Mouse (Mus musculus) brown adipose tissue, adult 24 weeks (tissue): ENCODE results near the gene A630001G21Rik. TPM values are rescaled to one million over a fixed set of nuclear protein-coding genes. Genes with fewer than 3 reads are reported as not detected.
A peak's percentile ranks its signal among the peaks of the same experiment; 100 is the strongest.
"Not testable (repeated sequence)": the region's sequence is repeated elsewhere in the genome, so short reads cannot be mapped to it uniquely, and the experiment has no call there.

Experiments used
- H3K27ac ChIP-seq: fragments of 200-500 bp; replicated peaks from 2 replicates; pipeline ENCODE4 v1.5.1; 2012; ENCODE audit warnings: low read depth, mild to moderate bottlenecking, low read length
- H3K4me1 ChIP-seq: fragments of 200-500 bp; 2 replicates; pipeline ENCODE4 v1.6.1; 2012; ENCODE audit warnings: low read length, mixed read lengths; ENCODE audit not compliant: control insufficient read depth, insufficient read depth, insufficient read length
- H3K4me3 ChIP-seq: fragments of 200-500 bp; 2 replicates; pipeline ENCODE4 v1.5.1; 2012; ENCODE audit warnings: low read depth, mild to moderate bottlenecking, low read length, moderate library complexity; ENCODE audit not compliant: insufficient read depth
- polyA plus RNA-seq: library from polyadenylated mRNA; stranded (reverse); fragments of >200 nt; gene quantifications from 2 replicates; pipeline ENCODE4 v1.2.4, GENCODE M21; 2012; ENCODE audit not compliant: missing spikeins, insufficient read depth, insufficient read length

The A630001G21Rik gene
- 3.3 TPM in 1 of 2 replicates, not detected in the other for polyA plus RNA-seq

GRCm38 (mm10) chr1:85778436-85778835 lies at the start of gene A630001G21Rik:
A630001G21Rik (minus strand) TSS chr1:85778643.
- Histone ChIP-seq H3K27ac (no peak within 1 kb of the TSS), H3K4me3 (no peak within 1 kb of the TSS), H3K4me1 (no peaks in the 10 kb centered on the region)

- Histone ChIP-seq H3K27ac (no peak overlapping the region), H3K4me1 (peaks cover 2% of the 10 kb centered on the region), H3K4me3 (no peak overlapping the region)
Observed at GRCm38 (mm10) chr1:85827166-85827565, 48.7 kb upstream of the A630001G21Rik start.

GRCm38 (mm10) chr1:85824905-85825304 lies 46.5 kb upstream of the A630001G21Rik start:
- Histone ChIP-seq H3K4me1 (peaks cover 2% of the 10 kb centered on the region), H3K27ac (no peak overlapping the region), H3K4me3 (no peak overlapping the region)

- Histone ChIP-seq H3K27ac (no peak overlapping the region), H3K4me3 (no peak overlapping the region), H3K4me1 (peaks cover 2% of the 10 kb centered on the region)
Observed at GRCm38 (mm10) chr1:85822239-85822638, 43.8 kb upstream of the A630001G21Rik start.

GRCm38 (mm10) chr1:85819695-85820094 lies 41.3 kb upstream of the A630001G21Rik start:
- H3K27ac ChIP-seq = no peak overlapping the region

GRCm38 (mm10) chr1:85818121-85818520 lies 39.7 kb upstream of the A630001G21Rik start:
- Histone ChIP-seq H3K4me3 (no peak overlapping the region), H3K4me1 (peaks cover 5% of the 10 kb centered on the region), H3K27ac (no peak overlapping the region)

More at GRCm38 (mm10) chr1:85819695-85820094, 41.3 kb upstream of the A630001G21Rik start:
- no peak overlapping the region for H3K4me3 ChIP-seq
- peaks cover 5% of the 10 kb centered on the region for H3K4me1 ChIP-seq

DNA sequence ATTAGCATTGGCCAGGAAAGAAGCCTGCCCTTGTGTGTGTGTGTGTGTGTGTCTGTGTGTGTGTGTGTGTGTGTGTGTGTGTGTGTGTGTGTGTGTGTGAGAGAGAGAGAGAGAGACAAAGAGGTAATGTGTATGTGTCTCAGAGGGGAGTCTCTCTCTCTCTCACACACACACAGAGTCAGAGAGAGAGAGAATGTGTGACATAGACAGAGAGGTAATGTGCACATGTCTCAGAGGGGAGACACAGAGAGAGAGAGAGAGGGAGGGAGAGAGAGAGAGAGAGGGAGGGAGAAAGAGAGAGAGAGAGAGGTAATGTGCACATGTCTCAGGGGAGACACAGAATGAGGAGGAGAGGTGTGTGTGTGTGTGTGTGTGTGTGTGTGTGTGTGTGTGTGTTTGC lies 35.8 kb upstream of the A630001G21Rik start:
- H3K27ac ChIP-seq, H3K4me3 ChIP-seq: not testable (repeated sequence)
- H3K4me1 ChIP-seq = peaks cover 18% of the 10 kb centered on the region

DNA sequence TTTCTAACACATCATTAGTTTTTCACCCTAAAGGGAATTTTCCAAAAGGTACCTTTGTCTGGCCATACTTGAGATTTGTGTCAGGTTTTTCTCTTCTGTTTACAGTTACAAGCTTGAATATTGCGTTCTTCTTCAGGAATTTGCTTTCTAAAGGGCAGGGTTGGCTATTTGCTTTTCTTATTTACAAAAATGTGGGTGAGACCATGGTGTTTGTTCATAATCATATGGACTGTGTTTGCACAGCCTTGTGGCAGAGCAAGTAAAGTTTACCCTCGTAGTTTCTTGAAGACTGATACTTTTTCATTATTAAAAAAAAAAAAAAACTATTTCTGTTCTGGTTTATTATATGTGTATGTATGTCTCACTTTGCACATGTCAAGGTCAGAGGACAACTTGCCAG lies 32.3 kb upstream of the A630001G21Rik start:
- H3K4me3 ChIP-seq = no peak overlapping the region
- H3K4me1 ChIP-seq = peaks cover 17% of the 10 kb centered on the region
- no peak overlapping the region for H3K27ac ChIP-seq

GRCm38 (mm10) chr1:85810343-85810742 lies 31.9 kb upstream of the A630001G21Rik start:
- H3K4me3 ChIP-seq = no peak overlapping the region
- no peak overlapping the region for H3K27ac ChIP-seq
- peaks cover 17% of the 10 kb centered on the region for H3K4me1 ChIP-seq

DNA sequence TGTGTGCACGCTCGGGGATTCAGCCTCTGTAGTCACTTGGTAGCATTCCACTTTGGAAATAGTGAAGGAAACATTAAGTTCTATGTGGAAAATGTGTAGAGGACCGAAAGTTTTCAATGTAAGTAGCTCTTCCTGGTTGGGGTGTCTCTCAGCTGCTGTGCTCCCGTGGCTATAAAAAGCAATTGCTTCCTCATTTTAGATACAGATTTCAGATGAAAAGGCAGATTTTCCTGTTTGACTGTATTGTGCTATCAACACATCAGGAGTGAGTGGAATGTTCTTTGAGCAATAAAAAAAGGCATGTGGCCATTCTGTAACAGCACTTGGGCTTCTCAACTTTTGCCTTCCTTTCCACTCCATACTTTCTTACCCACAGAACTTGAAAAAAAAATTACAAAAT lies 30.8 kb upstream of the A630001G21Rik start:
- Histone ChIP-seq H3K4me1 (peaks cover 17% of the 10 kb centered on the region), H3K4me3 (no peak overlapping the region), H3K27ac (no peak overlapping the region)

- Histone ChIP-seq H3K27ac (no peak overlapping the region), H3K4me1 (peaks cover 9% of the 10 kb centered on the region), H3K4me3 (no peak overlapping the region)
Observed at GRCm38 (mm10) chr1:85804551-85804950, 26.1 kb upstream of the A630001G21Rik start.

GRCm38 (mm10) chr1:85802517-85802916 lies 24.1 kb upstream of the A630001G21Rik start:
- Histone ChIP-seq H3K4me3 (no peak overlapping the region), H3K27ac (no peak overlapping the region), H3K4me1 (peaks cover 2% of the 10 kb centered on the region)

GRCm38 (mm10) chr1:85799776-85800175 lies 21.3 kb upstream of the A630001G21Rik start:
- no peak overlapping the region for H3K27ac ChIP-seq
- no peak overlapping the region for H3K4me3 ChIP-seq

DNA sequence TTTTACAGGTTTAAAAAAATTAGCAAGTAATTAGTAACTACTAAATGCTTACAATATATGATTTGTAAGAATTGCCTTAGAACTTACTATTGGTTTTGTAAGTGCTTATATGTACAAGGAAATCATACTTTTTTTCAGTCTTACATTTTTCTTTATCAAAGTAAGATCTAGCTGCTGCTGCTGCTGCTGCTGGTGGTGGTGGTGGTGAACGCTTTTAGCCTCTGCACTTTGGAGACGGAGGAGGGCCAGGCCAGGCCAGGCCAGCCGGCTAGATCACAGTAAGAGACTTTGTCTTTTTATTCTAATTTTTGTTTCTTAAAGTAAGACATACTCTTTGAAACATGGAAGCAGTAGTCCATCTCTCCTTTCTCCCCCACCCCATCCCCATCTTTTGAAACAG lies 16.8 kb upstream of the A630001G21Rik start:
- H3K4me3 ChIP-seq = peak overlapping the region; percentile 34; the same call in 1 of the 2 replicates
- no peak overlapping the region for H3K27ac ChIP-seq
- peaks cover 10% of the 10 kb centered on the region for H3K4me1 ChIP-seq

More at GRCm38 (mm10) chr1:85799776-85800175, 21.3 kb upstream of the A630001G21Rik start:
- H3K4me1 ChIP-seq = peaks cover 10% of the 10 kb centered on the region

DNA sequence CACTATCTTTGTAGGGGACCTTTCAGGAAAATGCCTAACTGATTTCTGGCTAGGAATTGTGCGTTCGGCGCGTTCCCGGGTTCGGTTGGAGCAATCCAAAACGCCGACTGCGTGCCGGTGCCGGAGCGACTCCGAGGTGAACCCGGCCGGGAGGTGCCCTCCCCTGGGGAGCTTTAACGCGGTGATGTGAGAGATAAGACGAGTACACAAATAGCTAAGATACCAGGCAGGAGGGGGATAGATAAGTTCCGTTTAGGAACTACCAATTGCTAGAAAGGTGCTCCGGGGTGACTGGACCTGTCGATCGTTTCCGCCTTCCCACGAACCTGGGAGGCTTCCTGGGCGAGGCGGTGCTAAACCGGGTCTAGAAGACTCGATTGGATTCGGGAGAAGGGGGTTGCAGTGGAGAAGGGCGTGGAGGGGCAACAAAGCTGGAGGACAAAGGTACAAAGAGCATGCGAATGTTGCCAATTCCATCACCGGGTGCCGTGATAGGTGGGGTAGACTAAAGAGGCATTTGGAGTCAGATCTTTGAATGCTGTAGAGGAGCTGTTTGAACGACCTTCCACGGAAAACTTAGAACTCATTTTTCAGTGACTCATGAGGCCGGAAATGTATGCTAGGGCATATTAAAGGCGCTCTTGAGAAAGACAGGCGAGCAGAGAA lies 15.8 kb upstream of the A630001G21Rik start:
- peak overlapping the region; percentile 96 for H3K4me3 ChIP-seq
- peaks cover 7% of the 10 kb centered on the region for H3K4me1 ChIP-seq
- H3K27ac ChIP-seq = peak overlapping the region; percentile 89
